Mouse (Mus musculus) kidney, adult 2 months (tissue): Measurements from ENCODE around the gene Madcam1. TPM values are rescaled to one million over a fixed set of nuclear protein-coding genes. Genes with fewer than 3 reads are reported as not detected.
A peak's percentile ranks its signal among the peaks of the same experiment; 100 is the strongest.

Source experiments
- DNase-seq: peaks from one replicate; pipeline ENCODE4 v3.0.0; 2021
- H3K27ac ChIP-seq: fragments of 200-500 bp; 2 replicates; pipeline ENCODE4 v1.5.1; 2012; ENCODE audit warnings: low read depth, low read length, control low read depth, inconsistent platforms; ENCODE audit not compliant: insufficient read depth
- H3K27me3 ChIP-seq: fragments of 200-500 bp; replicated peaks from 2 replicates; pipeline ENCODE4 v1.6.1; 2012; ENCODE audit warnings: mild to moderate bottlenecking, moderate library complexity, low read length, inconsistent platforms; ENCODE audit not compliant: control insufficient read depth, insufficient read depth
- H3K36me3 ChIP-seq: fragments of 200-500 bp; 2 replicates; pipeline ENCODE4 v1.6.1; 2012; ENCODE audit warnings: mild to moderate bottlenecking, moderate library complexity, low read length, inconsistent platforms; ENCODE audit not compliant: control insufficient read depth, insufficient read depth
- H3K4me1 ChIP-seq: fragments of 200-500 bp; 2 replicates; pipeline ENCODE4 v1.6.1; 2011; ENCODE audit warnings: low read length; ENCODE audit not compliant: control insufficient read depth, insufficient read depth
- H3K4me3 ChIP-seq: fragments of 200-500 bp; 2 replicates; pipeline ENCODE4 v1.5.1; 2011; ENCODE audit warnings: mild to moderate bottlenecking, low read depth, low read length, control low read depth; ENCODE audit not compliant: insufficient read depth
- CTCF ChIP-seq: fragments of 200-500 bp; conservative IDR thresholded peaks from 2 replicates; pipeline ENCODE4 v1.5.1; 2011; ENCODE audit warnings: low read depth, mild to moderate bottlenecking, control low read depth, low read length, moderate library complexity, mixed read lengths; ENCODE audit not compliant: insufficient read depth, insufficient read length
- POLR2A ChIP-seq: fragments of 200-500 bp; IDR thresholded peaks from one replicate; pipeline ENCODE4 v1.6.1; 2011; ENCODE audit warnings: low read depth, low read length, control low read depth
- WGBS: fragments of 180-500 bp; shearing (Covaris S2); methylation state at CpG from one replicate; pipeline ENCODE4 v1.1.7; 2018; 5-methylcytosine and 5-hydroxymethylcytosine counted together
- polyA plus RNA-seq: library from polyadenylated mRNA; depleted of rRNA; stranded (reverse); fragments of >200 nt; gene quantifications from 2 replicates; pipeline ENCODE4 v1.2.3, GENCODE M21; 2012

Madcam1 gene
- polyA plus RNA-seq, 1 experiment = 0.44 TPM

DNA sequence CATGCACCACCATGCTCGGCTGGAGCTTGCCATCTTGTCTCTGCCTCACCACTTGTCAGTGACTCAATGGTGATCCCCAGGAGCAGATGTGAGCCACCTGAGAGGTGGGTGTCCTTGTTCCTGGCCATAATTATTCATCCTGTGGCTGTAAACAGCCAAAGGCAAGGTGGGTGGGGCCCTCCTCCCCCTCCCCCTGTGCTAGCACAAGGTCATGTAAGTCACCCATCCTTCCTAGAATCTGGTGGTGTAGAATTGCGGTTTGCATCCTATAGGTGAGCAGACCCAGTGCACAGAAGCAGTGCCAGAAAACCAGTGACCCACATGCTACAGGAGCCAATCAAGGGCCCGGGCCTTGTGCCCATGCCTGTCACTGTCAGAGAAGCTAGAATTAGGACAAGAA, 8.7 kb downstream of the Madcam1 start:
- 93% methylated on average over 3 of the region's 3 CpGs for WGBS
- Histone ChIP-seq H3K4me1 (peaks cover 8% of the 10 kb centered on the region), H3K36me3 (no peaks in the 10 kb centered on the region), H3K27me3 (no peaks in the 10 kb centered on the region), H3K4me3 (no peak overlapping the region), H3K27ac (no peak overlapping the region)
- no peak for TF ChIP-seq POLR2A
- TF ChIP-seq CTCF = no peak
- no peak for DNase-seq

DNA sequence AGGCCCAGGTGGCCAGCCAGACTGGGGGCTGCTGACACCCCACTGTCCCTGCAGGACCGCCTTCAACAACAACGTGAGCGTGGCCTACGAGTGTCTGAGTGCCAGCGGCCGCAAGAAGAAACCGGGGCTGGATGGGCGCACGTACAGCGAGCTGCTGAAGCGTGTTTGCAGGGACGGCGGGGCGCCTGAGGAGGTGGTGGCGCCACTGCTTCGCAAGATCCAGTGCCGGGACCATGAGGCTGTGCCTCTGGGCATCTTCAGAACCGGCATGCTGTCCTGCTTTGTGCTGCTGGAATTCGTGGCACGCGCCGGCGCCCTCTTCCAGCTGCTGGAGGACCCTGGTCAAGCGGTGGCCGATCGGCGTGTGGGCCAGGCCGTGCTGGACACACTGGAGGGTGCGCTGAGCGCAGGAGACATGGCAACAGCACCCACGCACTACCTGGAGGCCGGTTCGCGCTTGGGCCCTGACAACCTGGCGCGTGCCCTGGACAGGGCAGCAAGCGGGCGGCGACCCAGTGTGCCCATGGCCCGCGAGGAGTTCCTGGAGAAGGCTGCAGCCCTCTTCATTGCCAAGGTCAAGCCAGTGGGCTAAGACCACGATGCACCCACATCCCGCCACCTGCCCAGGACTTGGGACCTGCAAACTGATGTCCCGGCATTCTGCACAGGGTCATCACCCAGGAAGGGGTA, 11.1 kb downstream of the Madcam1 start:
- Histone ChIP-seq H3K27me3 (no peaks in the 10 kb centered on the region), H3K4me3 (no peak overlapping the region), H3K4me1 (peaks cover 2% of the 10 kb centered on the region), H3K36me3 (no peaks in the 10 kb centered on the region), H3K27ac (no peak overlapping the region)
- no peak for DNase-seq
- WGBS = 78% methylated on average over 44 of the region's 44 CpGs
- no peak for TF ChIP-seq POLR2A
- TF ChIP-seq CTCF = no peak

DNA sequence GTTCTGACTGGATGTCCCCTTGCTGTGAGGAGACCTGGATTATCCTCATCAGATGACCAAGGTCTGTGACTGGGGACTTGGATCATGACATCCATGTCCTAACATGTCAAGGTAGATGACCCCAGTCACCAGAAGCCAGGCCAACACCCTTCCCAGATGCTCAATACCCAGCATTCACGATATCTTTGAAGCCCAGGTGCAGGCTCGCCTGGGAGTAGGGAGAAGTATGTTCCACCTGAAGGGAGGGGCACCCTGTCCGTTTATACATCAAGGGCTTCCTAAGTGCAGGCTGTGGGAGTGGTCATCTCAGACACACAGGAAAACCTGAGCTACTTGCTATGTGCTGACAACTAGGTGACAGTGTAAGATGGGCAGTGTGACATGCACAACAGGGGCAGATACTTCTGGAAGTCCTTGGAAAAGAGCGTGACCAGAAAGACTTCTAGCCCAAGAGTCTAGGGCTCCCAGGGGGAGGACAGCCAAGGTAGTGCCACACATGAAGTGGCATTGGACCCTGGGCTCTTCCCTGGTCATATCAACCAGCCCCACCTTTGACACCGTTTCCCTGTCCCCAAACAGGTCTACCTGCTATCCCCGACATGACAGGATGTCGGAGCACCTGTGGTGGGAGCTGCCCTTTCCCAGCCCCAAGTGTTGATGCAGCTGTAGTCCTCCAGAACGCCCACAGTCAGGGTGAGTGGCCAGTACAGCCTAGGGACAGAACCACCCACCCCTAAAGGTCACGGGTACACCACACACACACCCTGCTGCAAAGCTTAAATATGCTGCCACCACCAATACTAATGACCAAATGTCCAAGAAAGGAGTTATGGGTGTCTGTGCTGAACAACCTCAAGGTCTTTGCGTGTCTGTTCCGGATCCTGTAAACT, 16.5 kb downstream of the Madcam1 start:
- DNase-seq = no peak
- peaks cover 10% of the 10 kb centered on the region; the same call in 1 of the 2 replicates for H3K4me1 ChIP-seq
- WGBS = 26% methylated on average over 11 of the region's 11 CpGs
- no peaks in the 10 kb centered on the region for H3K27me3 ChIP-seq
- no peaks in the 10 kb centered on the region for H3K36me3 ChIP-seq
- peak overlapping the region; percentile 48 for H3K4me3 ChIP-seq
- peak overlapping the region; percentile 65 for H3K27ac ChIP-seq
- no peak for TF ChIP-seq POLR2A
- TF ChIP-seq CTCF = no peak

DNA sequence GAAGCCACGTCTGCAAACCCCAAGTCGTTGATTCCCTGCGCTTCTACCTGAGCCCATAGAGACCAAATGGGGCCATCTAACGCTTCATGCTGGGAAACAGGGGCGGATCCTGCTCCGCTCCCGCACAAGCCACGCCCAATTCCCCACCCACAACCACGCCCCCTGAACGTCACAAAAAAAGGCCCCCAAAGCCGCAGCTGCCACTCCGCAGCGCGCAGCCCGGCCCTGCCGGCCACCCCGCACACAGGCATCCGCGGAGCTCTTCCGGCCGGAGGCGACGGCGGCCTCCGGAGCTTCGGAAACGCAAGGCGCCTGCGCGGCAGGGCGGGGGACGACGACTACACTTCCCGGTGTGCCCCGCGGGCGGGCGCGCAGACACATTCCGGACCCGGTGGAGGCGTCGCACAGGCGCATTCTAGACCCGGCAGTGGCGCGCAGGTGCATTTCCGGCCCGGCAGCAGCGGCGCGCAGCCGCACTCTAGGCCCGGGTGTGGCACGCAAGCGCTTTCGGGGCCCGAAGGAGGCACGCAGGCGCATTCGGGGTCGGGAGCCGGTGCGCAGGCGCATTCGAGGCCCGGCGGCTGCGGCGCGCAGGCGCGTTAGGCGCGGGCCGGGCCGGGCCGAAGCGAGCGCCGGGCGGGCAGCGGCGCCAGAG, 17.4 kb downstream of the Madcam1 start, which contains the start of gene Cdc34:
Gene Cdc34, plus strand, starts transcription at position 605 of the 655 bp plus-strand sequence.
- TF ChIP-seq CTCF (no peak), POLR2A (peak; percentile 58)
- Histone ChIP-seq H3K4me3 (peak within 1 kb of the TSS; percentile 90), H3K36me3 (no peaks in the 10 kb centered on the region), H3K27ac (peak within 1 kb of the TSS; percentile 65), H3K27me3 (no peaks in the 10 kb centered on the region), H3K4me1 (peaks cover 10% of the 10 kb centered on the region; the same call in 1 of the 2 replicates)
- under 1% methylated on average over 79 of the region's 84 CpGs for WGBS
- peak; percentile 100 for DNase-seq

DNA sequence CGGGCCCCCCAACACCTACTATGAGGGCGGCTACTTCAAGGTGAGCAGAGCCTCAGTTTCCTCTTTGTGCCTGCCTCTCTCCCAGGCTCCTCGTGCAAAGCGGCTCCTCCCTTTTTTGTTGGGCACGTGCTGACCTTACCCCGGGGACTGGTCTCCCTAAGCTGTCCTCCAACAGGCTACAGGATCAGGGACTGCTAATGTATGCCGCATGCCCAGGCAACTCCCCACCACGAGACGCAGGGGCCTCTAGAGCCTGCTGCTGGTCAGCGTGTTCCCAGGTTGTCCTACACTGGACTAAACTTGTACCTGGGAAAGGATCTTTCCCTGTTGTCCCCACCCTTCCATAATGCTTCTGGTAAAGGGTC, 18.2 kb downstream of the Madcam1 start:
- Histone ChIP-seq H3K27ac (peak overlapping the region; percentile 52), H3K36me3 (no peaks in the 10 kb centered on the region), H3K4me3 (peak overlapping the region; percentile 90), H3K27me3 (no peaks in the 10 kb centered on the region), H3K4me1 (peaks cover 10% of the 10 kb centered on the region; the same call in 1 of the 2 replicates)
- TF ChIP-seq CTCF = no peak
- no peak for TF ChIP-seq POLR2A
- under 1% methylated on average over 10 of the region's 10 CpGs for WGBS
- DNase-seq = peak; percentile 28

DNA sequence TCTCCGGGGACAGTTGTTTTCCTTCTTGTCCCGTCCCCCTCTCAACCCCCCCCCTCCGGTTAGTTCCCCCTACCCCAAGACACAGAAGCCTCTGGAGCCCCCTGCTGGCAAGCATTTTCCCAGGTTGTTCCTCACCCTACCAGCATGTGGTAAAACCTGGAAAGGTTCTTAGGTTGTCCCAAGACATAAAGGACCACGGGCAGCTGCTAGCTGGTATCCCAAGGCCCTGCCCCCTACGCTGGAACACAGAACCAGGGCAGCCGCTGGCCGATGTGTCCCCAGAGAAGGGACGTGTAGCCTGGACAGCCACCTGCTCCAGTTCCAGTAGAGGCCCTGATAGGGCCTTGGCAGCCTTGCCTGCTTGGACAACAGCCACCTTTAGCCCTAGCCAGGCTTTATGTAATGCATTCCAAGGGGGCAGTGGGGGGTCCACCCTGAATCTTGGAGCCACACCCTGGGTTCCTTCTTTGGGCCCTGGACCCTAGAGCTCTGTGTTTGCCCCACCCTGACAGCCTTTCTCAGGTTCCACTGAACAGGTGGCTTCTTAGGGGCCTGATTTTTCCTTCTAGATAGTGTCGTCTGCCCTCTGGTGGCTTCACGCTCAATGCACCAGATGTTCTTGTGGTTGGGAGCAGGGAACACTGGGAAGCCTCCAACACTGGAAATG, 18.7 kb downstream of the Madcam1 start:
- Histone ChIP-seq H3K4me1 (peaks cover 10% of the 10 kb centered on the region; the same call in 1 of the 2 replicates), H3K36me3 (no peaks in the 10 kb centered on the region), H3K4me3 (peak overlapping the region; percentile 90), H3K27me3 (no peaks in the 10 kb centered on the region), H3K27ac (peak overlapping the region; percentile 52)
- peak; percentile 75 for DNase-seq
- 3% methylated on average over 10 of the region's 10 CpGs for WGBS
- TF ChIP-seq CTCF = peak; percentile 54
- no peak for TF ChIP-seq POLR2A
